Comparison of ENCODE assay signal across 12 mouse cellular contexts in the genomic region with DNA sequence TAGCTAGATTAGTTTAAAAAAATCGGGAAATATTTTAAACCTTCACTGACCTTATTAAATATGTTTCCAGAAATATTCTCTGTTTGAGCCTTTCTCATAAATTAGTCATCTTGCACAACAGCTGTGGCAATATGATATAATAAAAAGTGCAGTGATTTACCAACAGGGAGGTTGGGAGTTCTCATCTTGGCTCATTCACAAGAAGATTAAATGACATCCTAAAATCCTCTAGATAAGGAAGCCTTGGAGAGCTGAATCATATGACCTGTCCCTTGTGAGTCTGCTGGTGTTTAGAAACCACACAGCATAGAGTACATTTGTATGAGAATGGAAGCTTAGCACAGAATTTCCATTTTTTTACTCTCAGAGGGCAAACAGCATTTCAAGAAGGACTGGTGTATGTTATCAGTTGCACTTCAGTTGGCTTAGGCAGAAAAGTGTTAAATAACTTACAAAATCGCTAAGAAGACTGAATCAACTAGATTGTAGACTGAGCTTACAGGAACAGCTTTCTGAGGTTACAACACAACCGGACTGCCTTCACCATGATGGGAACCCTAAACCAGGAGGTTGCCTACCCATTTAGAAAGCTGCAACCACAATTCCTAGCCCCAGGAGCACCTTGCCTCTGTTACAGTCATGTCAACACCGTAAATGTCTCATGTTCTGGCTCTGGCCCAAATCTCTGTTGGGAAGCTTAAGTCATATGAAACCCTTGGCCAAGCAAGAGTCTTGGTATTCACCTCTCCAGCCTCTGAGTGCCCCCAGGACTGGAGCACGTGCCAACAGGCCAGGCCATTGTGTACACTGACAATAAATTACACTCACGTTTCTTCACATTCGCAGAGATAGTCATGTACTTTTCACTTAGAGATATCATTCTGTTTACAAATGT.
DNase-seq lines count a peak whose midpoint lies in the region; ATAC-seq lines count a peak whose summit lies in the region.
"Had no signal": no experiment of that assay in that cellular context is flagged by ENCODE, and none has a peak within 500 bp of the region (broad histone marks: within the 10 kb centered on the region; RNA-seq: fewer than 3 reads in every experiment).

No protein-coding gene starts in this region.

- H3K9ac ChIP-seq in forebrain, embryonic 13.5 days, result no peak overlapping the region
- H3K9ac ChIP-seq: forebrain, postnatal 0 days; liver, embryonic 15.5 days had no signal

- ATAC-seq in forebrain, embryonic 13.5 days, result no peak
- ATAC-seq: CD4-positive, CD25-positive, alpha-beta regulatory T cell, adult 4 months; forebrain, postnatal 0 days had no signal

- H3K4me3 ChIP-seq in forebrain, embryonic 13.5 days, result no peak overlapping the region
- H3K4me3 ChIP-seq: liver, embryonic 15.5 days had no signal

- H3K4me1 ChIP-seq in forebrain, embryonic 13.5 days, result no peaks in the 10 kb centered on the region

- peaks cover 24% of the 10 kb centered on the region for H3K36me3 ChIP-seq in forebrain, embryonic 13.5 days (ENCODE audit: poor library complexity, severe bottlenecking)

- DNase-seq in cerebellum, adult 18-20 months, result peak; percentile 19 to 25
- DNase-seq in cerebellum, adult 11 months, result no peak
- peak; percentile 16 for DNase-seq in urinary bladder, postnatal 25 days (ENCODE audit: low spot score)
- DNase-seq in urinary bladder, postnatal 4 days (ENCODE audit: low spot score in 2 of 2), result no peak
- DNase-seq in kidney, postnatal 36 days, result peak; percentile 10 to 32
- DNase-seq in frontal cortex, postnatal 14 days (ENCODE audit: low spot score in 2 of 2), result no peak
- DNase-seq in ovary, adult 18-20 months (ENCODE audit: low spot score), result no peak
- DNase-seq: forebrain, postnatal 0 days; right cerebral cortex, adult 18-20 months had no signal

- no peaks in the 10 kb centered on the region for H3K9me3 ChIP-seq in forebrain, embryonic 13.5 days (replicated peaks)
- H3K9me3 ChIP-seq: liver, embryonic 15.5 days had no signal

- WGBS in forebrain, embryonic 13.5 days, result 92% methylated on average over 7 of the region's 7 CpGs

- H3K4me2 ChIP-seq in forebrain, embryonic 13.5 days, result no peak overlapping the region
- H3K4me2 ChIP-seq: liver, embryonic 15.5 days had no signal

- no peaks in the 10 kb centered on the region for H3K27me3 ChIP-seq in forebrain, embryonic 13.5 days
- H3K27me3 ChIP-seq: liver, embryonic 15.5 days had no signal

- no peak overlapping the region for H3K27ac ChIP-seq in forebrain, embryonic 13.5 days
- H3K27ac ChIP-seq: liver, embryonic 15.5 days had no signal

Comparison
In these comparisons a context has a peak if more than half of its experiments do, and no peak if none do; other contexts are left out.
1. DNase-seq: peak in cerebellum, adult 18-20 months (2 of 2), urinary bladder, postnatal 25 days (single experiment) and kidney, postnatal 36 days (2 of 2); none in cerebellum, adult 11 months (single experiment), urinary bladder, postnatal 4 days (0 of 2), frontal cortex, postnatal 14 days (0 of 2) and ovary, adult 18-20 months (single experiment).